Mouse (Mus musculus) erythroblast, adult 5-6 weeks (primary cell): ENCODE results near the gene Gm525. TPM values are rescaled to one million over a fixed set of nuclear protein-coding genes. Genes with fewer than 3 reads are reported as not detected.
A peak's percentile ranks its signal among the peaks of the same experiment; 100 is the strongest.
"Not testable (repeated sequence)": the region's sequence is repeated elsewhere in the genome, so short reads cannot be mapped to it uniquely, and the experiment has no call there.

ENCODE experiments used
- ATAC-seq: replicated peaks from 2 replicates; pipeline ENCODE4 v1.8.0; 2016; ENCODE audit warnings: moderate number of reproducible peaks, mild to moderate bottlenecking, moderate TSS enrichment, inconsistent platforms; ENCODE audit not compliant: poor library complexity, low FRiP score, severe bottlenecking
- total RNA-seq, 2 experiments: library from RNA; stranded (forward) in 1 of 2; stranded (reverse) in 1 of 2; fragments of 150-400 nt in 1 of 2; fragments of 200-764, 138-1000 nt in 1 of 2; gene quantifications; 2 replicates each; pipeline versions ENCODE4 v1.2.3 to v1.2.4; 2015 to 2017; ENCODE audit warnings: low replicate concordance in 2 of 2

Gene Gm525
- total RNA-seq, 2 experiments from 2014 or later, result not detected

DNA sequence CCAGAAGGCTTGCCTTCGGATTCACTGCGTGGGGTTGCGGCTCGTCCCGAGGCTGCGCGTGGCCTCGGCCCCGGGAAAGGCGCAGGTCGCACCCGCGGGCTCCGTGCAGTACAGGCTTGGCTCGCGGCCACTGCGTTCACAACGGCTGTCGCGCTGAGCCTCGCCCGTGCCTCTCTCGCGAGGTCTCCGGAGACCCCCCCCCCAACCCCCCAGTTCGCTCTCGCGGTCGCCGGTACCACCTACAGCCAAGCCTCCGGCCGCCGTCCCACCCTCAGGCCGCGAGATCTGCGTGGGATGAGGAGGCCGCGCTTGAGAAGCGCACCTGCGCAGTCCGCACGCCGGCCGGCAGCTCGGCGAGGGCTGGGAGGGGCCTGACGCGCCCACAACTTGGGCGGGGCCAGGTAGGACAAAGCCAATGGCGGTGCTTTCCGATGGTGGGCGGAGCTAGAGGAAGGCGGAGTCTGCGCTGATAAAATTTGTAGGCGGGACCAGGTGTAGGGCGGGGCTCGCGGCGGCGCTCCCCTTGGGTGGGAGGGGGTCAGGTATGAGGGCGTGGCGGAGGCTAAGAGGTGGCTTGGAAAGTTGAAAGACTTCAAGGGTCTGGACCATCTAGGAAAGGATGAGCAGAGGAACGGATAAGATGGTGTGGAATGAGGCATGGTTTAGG is 13.1 kb upstream of the Gm525 start:
- peak; percentile 86 for ATAC-seq

DNA sequence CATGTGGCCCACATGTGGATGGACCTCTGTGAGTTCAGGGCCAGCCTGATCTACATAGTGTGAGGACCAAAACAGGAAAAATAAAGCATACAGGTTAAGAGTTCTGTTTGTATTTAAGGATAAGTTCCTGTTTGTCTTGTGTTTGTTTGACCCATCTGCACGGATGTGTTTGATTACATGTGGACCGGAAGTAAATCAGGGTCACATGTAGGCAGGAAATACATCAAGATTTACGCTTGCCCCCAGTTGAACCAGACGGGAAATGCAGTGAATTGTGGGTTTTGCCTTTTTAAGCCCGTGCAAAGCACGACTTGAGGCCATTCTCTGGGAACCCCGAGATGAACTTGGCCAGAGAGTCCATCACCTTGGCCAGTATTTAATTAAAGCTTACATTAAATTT is 12.3 kb upstream of the Gm525 start:
- ATAC-seq, result no peak

DNA sequence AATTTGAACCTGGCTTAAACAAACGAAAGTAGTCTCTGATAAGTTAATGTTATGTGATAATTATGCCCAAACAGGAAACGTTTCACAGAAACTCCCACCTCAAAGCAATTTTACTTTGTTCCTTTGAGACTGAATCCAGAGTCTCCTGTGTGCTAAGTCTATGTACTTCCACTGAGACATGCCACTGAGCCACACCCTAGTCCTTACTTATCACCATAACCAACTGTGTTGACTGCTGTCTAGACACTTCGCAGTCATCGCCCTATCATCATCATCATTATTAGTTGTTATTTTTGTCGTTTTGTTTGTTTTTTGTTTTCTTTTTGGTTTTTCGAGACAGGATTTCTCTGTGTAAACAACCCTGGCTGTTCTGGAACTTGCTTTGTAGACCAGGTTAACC is 9.3 kb upstream of the Gm525 start:
- 0 out of 2 replicates have a peak, but pooled peaks have one; percentile 57 for ATAC-seq

DNA sequence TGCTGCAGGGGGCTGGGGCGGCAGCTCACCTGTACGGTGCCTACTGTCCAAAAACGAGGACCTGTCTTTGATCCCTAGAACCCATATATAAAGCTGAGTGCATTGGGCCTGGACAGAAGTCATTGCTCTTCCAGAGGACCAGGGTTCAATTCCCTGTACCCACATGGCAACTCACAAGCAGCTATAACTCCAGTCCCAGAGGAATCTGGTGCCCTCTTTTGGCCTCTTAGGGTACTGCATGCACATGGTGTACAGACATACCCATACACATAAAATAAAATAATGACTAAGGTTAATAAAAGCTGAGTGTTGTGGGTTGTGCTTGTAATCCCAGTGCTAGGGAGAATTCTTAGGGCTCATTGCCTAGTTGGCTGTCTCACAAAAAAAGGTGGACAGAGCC is 8.3 kb upstream of the Gm525 start:
- no peak for ATAC-seq

DNA sequence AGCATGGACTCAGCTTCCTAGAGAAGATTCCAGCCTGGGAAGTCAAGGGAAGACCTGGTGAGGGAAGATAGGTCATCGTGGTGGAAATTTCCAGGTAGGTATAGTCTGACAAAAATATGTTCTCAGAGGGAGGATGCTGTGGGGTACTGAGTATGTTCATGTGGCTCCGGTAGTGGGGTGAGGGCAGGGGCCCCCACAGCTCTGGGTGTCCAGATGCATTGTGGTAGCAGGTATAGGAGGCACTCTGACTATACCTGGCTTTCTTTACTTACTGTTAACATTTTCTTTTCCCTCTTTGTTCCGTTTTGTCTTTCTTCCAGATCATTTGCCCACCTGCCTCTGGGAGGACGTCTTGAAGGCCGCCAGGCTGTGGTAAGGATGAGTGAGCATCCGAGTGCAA is 7.5 kb upstream of the Gm525 start:
- ATAC-seq, result no peak

DNA sequence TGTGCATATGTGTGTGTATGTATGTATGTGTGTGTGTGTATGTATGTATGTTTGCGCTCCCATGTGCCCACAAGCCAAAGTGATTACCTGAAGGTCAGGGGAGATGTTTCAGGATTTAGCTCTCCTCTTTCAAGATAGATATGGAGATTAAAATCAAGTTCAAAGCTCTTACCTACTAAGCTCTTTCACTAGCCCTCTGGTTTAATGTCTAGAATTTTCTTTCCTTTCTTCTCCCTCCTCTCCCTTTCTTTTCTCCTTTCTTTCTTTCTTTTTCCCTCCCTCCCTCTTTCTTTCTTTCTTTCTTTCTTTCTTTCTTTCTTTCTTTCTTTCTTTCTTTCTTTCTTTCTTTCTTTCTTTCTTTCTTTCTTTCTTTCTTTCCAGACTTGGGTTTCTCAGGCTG is 6.9 kb upstream of the Gm525 start, which contains the start of gene Dgke:
Dgke (minus strand) TSS at position 101 of the 400 bp plus-strand sequence.
- no peak for ATAC-seq

DNA sequence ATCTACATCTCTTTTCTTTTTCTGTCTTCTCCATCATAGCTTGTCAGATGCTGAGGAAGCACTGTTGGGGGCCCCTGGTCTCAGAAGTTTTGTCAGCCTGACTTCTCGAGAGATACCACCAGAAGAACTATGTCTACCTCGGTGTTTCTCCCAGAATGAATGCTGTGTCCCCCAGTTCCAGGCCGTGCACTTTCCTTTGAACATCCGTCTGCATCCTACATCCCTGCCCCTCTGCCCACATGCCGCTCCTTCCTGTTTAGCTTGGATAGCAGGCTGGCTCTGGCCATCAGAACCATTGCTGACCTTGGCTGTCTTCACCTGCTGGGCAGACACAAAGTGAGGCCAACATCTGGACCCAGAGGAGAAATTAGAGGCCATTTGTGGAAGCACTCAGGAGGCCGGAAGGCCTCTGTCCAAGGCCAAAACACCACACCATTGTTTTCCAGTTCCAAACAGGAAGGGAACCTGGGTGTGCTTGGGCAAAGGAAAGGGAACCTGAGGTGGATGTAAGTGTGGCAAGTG is 6.3 kb upstream of the Gm525 start:
- ATAC-seq, result no peak

DNA sequence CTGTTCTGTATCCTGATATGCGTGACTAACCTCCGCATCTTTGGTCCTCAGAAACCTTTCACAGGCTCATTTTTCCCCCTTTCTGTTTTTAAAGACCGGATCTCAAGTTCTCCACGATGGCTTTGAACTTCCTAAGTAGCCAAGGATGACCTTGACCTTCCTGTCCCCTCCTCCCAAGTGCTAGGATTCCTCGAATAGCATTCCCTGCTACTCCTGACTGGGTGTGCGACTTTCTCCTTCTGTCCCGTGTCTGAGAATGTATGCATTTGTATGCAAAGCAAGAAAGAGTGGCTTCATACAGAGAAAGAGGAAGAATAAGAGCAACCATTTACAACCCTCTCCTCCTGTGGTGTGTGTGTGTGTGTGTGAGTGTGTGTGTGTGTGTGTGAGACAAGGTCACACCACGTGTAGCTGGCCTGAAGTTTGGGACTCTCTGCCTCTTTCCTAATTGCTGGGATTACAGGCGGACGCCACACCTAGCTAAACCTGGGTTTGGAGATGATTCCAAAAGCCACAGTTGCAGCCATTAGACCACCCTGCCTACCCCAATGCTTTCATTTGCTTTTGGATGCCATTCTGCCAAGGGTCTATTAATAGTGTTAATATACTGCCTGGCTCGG is 5.7 kb upstream of the Gm525 start:
- ATAC-seq, result no peak

DNA sequence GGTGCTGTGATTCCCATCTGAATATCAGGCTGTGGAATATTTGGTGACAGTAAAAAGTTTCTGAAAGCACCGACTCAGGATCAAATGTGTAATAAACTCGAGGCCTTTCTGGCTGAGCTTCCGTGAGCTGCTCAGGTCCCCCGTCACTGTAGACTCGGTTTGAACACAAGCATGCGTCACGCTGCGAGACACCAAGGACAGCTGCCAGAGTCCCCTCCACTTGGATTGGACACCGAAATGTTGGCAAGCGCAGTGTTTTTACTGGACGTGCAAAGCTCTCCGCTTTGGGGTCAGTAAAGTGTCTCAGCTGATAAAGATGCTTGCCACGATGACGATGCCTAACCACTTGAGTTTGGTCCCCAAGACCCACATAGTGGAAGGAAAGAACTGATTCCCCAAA is 5.0 kb upstream of the Gm525 start:
- no peak for ATAC-seq

DNA sequence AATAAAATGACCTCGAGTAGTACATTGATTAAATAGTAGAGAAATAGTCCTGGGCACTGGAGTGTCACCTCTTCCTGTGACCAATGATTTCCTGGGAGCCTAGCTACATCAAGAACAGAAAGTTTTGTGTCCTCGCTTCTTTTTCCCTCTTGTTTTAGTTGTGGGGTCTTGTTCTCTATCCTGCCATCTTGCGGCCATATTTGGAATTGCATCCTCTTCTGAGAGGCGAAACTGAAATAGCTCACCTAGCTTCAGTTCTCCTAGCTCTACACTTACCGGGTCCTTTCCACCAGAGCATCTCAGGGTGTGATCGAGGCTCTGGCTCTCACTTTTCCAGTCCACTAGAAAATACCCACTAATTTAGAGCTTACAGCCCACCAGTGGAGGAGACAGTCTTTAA is 4.3 kb upstream of the Gm525 start:
- ATAC-seq, result 0 out of 2 replicates have a peak, but pooled peaks have one; percentile 44

DNA sequence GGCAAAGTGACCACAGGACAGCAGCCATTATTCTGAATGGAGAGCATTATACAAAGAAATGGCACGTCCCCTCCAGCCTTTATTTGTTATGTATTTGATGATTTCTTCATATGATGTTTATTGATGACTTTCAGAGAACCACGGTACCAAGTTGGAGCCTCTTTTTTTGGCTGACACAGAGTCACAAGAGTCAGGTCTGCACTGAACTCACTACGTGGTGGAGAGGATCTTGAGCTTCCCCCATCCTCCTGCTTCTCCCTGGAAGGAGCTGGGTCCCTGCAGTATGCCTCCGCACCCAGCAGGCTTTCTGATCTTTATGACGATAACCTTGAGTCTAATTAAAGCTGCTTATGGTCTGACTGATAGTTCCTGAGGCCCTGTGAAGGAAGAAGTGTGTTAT is 2.1 kb upstream of the Gm525 start:
- ATAC-seq, result no peak

DNA sequence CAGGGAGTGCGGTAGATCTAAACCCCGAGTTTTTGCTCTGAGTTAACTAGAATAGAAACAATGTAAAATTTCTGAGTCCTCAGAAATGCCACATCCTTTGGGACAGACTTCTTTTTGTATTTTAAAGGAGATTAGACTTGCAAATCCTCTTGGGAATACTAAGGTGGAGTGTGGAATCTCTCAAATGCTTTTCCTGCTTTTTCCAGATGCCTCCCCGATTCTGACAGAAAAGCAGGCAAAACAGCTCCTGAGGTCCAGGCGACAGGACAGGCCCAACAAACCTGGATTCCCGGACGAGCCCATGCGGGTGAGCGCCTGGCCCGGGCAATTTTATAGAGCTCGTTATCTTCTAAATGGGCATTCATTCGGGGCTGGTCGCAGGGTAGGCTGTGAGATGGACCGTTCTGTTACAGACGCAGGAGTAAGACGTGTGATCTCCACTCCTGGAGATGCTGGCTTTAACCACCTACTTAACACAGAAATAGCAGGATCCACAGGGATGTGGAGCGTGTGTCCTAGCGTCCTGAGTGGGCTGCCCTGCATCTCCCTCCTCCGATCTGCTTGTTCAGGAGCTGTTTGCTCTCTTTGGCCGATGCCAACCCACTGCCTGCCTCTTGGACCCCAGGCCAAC is 1.3 kb downstream of the Gm525 start:
- ATAC-seq, result no peak

DNA sequence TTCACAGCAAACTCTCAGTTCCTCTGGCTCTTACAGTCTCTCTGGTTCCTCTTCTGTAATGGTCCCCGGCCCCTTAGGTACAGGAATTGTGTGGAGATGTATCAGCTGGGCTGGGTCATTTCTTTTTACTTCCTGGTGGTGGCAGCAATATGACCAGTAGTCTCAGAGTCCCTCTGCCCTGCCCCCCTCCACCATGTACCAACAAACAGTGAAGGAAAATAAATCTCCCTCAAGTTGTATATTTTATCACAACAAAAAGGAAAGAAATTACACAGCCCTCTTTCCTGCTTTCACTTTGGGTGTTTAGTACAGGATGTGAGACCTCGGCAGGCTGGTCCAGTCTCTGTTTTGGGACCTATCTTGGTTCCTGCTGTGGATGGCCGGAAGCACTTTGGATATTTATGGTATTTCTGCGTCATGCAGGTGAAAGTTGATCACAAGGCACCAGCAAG is 2.8 kb downstream of the Gm525 start:
- no peak for ATAC-seq

DNA sequence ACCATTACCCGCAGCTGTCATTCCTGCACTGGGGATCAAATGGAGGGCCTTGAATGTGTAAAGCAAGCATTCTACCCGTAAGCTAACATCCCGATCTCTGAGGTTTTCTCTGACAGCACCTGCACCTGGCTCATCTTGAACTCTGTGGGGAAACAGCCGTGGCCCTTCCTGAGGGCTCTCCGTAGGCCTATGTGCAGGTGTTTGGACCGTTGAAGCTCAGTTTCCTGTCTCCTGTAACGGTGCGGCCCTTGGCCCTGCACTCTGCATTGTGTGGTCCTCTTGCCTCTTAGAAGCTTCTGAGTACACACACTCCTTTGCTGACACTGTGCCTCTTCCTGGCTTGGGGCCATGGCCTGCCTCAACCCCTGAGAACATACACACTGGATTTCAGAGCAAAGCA is 4.0 kb downstream of the Gm525 start:
- ATAC-seq, result no peak

DNA sequence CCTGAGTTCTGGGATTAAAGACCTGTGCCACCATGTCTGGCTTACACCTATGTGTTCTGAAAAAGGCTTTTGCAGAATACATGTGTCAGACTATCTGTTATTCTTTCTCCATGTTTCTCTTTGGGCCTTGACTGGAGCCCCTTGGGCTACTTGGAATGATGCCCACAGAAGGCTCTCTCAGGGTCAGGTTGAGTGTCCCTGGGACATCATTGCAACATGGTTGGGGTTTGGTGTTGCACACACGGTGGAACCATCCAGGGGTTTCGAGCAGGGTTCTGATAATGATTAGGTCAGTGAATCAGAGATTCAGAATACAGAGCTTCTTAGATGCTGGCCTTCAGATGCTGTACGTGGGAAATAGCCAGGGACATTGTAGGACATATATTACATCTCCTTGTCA is 4.7 kb downstream of the Gm525 start:
- no peak for ATAC-seq

DNA sequence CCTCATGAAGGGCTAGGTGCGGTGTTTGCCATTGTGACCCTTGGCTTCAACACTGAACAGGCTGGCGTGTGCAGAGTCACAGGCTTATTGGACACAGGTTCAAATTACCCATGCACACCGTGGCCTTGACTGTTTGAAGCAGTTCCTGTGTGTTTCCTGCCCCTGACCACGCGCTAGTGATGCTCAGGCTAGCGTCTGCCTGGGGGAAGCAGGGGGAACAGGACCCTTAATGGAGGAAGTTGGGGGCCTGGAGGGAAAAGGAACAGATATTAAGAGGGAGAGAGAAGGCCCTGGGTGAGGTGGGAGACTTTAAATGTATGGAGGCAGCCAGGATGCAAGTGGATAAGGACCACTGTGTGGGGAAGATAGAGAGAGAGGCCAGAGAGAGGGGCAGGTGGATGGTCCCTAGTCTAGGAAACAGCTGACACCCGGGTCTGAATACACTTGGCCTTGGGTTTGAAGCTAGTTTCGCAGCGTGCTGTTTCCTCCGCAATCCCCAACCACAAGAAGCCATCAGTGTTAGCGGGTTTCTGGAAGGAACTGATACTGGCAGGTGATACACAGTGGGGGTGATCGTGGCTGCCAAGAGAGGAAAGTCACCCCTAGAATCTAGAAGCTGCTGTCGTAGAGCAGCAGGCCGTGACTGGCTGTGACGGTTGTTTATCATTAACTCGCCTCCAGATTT is 5.5 kb downstream of the Gm525 start:
- ATAC-seq, result no peak

DNA sequence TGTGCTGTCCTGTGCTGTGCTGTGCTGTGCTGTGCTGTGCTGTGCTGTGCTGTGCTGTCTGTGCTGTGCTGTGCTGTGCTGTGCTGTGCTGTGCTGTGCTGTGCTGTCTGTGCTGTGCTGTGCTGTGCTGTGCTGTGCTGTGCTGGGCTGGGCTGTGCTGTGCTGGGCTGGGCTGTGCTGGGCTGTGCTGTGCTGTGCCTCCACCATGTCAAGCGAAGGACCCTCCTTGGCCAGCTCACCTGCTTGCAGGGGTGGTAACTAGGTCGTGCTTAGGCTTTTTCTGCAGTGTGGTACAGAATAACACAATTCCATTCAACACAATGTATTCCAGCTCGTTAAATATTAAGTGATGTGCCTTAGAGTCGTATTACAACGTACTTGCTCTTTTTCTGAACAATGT is 8.3 kb downstream of the Gm525 start:
- ATAC-seq, result not testable (repeated sequence)

DNA sequence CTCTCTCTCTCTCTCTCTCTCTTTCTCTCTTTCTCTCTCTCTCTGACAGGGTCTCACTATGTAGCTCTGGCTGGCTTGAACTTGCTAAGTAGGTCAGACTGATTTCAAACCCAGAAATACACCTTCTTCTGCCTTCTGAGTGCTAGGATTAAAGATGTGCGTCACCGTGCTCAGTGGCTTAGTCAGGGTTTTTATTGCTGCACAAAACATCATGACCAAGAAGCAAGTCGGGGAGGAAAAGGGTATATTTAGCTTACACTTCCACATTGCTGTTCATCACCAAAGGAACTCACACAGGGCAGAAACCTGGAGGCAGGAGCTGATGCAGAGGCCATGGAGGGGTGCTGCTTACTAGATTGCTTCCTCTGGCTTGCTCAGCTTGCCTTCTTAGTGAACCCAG is 9.1 kb downstream of the Gm525 start:
- ATAC-seq, result not testable (repeated sequence)

DNA sequence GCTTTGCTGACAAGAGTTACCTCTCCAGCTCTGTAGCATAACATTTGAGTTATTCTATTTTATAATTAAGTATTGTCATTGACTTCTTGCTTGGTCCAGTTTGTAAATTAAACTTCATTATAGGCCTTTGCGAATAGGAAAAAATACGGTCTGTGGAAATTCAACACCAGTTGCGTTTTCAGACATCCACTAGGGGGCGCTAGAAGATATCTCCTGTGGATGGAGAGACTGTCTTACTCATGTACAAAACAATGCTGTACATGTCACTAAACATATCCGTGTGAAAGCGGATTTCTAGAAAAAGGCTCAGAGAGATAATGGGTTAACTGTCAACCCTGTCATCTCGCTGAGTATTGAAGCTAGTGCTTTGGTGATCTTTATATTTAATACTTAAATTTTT is 11.0 kb downstream of the Gm525 start:
- no peak for ATAC-seq

DNA sequence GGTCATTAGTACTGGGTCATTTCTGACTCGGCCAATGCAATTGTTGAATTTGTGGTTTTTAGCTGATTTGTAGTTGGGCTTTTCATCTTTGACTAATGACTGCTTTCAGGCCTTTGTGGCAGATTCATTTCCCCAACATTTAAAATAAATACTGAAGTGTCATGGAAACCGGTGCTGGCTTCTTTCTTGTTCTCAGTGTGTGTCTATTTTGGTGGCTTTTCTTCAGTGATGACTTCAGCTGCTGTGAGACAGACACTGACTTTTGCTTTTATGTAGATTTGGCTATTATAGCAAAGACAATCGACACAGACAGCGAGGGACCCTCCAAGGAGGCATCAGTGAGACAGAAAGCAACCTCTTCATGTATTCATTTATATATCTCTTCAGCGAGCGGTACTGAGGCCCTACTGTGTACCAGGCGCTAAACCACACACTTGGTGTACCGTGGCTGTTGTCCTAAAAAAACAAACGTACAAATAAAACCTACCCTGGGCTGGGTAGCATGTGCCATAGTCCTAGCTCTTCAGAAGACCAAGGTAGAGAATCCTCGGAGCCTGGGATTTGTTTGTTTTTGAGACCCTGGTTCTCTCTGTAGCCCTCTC is 12.7 kb downstream of the Gm525 start:
- ATAC-seq, result no peak
